Mouse (Mus musculus): ENCODE results near the gene Krt23.

GRCm38 (mm10) chr11:99500095-99500805 lies 7.3 kb upstream of the Krt23 start:
- no peak for TF ChIP-seq EP300 (IDR thresholded peaks at IDR 0.05)
- TF ChIP-seq CTCF (IDR thresholded peaks at IDR 0.05), result no peak

Measured in lung, postnatal 0 days (tissue).